Mouse (Mus musculus) heart, postnatal 36 days (tissue): ENCODE measurements around the gene Wdfy4. TPM values are rescaled to one million over a fixed set of nuclear protein-coding genes. Genes with fewer than 3 reads are reported as not detected.

Experiments
- DNase-seq, 2 experiments: peaks; one replicate each; pipeline ENCODE4 v3.0.0; 2021 to 2022
- intact Hi-C: fragments of 180-260 bp; cut with DNase I; formaldehyde crosslinking; loops from one replicate; pipeline ENCODE4 v1.15.1; 2025
- total RNA-seq, 2 experiments: library from RNA; stranded (reverse); gene quantifications; 2 replicates each; pipeline ENCODE4 v1.2.3; 2021

Wdfy4 gene
- total RNA-seq, 2 experiments from 2014 or later = 2.1 to 3.1 TPM

DNA sequence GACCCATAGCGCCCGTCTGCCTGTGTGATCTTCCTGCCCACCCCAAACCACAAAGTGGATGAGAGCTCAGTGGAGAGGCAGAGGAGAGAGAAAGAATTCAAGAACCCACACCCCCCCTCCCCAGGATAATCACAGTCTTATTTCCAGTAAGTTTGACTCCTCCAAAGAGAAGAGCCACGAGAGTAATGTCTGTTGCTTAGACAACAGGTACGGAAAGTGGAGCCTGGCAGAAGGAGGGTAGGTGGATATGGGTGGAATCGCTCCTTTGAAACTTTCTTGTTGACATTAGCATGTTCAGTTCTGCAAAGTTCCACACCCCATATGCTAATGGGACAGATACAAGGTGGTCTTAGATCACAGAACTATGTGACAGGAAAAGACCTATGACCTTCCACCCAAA is 88.8 kb downstream of the Wdfy4 start:
- intact Hi-C loops = no loop called here
- DNase-seq = no peak

DNA sequence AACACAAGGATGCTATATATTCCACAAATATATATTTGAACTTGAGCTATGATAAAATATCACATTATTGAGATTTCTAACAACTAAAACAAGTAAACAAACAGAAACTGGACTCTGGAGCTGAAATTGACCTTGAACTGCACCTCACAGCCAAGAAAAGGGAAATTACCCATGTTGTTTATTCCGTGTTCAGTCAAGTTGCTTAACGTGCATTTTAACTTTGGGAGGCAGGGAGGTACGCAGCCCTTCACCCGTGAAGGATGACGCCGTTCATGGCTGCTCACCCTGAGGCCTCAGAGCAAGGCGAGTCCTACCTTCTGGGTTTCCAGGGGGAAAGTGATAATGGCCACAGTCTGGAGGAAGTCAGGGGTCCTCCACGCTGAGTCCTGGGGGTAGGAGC is 102.0 kb downstream of the Wdfy4 start:
- DNase-seq = no peak
- intact Hi-C loops = no loop called here

DNA sequence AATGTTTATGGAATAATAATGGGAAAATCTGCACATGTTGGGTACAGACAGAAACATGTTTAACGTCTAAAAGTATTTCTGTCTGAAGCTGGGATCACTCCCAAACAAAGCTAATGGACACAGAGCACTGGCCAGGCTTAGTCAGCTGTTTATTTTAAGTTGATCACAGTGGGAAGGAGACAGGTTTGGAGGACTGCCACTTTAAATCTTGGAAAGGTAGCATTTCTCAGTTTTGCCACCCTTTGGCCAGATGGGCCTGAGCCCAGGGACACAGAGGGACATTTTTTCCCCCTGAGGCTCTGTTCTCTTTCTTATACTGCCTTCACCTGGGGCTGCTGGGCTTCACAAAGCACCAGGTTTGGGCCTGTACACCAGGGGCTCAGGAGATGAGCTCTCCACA is 103.0 kb downstream of the Wdfy4 start:
- no peak for DNase-seq

DNA sequence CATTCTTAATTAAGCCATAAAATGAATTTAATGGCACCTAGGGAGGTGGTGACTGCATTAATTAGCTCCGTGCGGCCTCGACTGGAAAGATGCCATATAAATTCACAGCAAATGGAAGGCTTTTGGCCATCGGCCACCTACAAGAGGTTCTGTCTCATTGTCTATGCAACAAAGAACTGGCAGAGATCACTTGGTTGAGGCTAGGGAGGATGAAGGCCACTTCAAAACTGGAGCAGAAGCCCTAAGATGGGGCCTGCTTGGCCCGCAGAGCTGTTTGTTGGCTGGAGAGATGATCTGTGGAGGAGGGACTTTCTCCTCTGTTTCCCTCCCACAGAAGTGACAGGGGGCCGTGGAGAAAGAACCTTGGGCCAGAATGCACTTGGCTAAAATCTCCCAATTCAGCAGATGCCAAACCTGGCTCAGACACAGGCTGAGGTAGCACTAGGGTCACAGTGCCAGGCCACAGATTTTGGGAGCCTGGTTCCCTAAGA is 103.9 kb downstream of the Wdfy4 start:
- DNase-seq = no peak

More for the DNA sequence above, 103.0 kb downstream of the Wdfy4 start:
- intact Hi-C loops = no loop called here

GRCm38 (mm10) chr14:33078596-33078995 is 106.7 kb downstream of the Wdfy4 start:
- intact Hi-C loops = no loop called here
- no peak for DNase-seq

More for the DNA sequence above, 103.9 kb downstream of the Wdfy4 start:
- intact Hi-C loops = no loop called here

DNA sequence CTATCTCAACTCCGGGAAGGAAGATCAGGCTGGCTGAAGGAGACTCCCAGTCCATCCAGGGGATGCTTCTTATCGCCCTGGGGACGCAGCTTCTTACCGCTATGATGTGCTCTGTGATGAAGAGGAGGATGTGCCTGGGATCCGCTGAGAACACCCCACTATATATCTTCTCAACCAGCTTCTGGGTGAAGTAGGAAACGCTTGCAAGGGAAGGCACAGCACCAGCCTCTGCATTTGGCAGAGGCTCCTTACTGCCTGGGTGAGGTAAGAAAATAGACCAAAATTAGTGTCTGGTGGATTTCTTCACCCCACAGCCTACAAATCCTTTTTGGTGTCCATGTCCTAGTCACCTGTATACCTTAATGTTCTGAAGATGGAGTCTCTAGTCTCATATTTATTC is 107.2 kb downstream of the Wdfy4 start:
- intact Hi-C loops = no loop called here
- no peak for DNase-seq

- intact Hi-C loops = no loop called here
- no peak for DNase-seq
These were observed 112.0 kb downstream of the Wdfy4 start for GRCm38 (mm10) chr14:33073355-33073754.

DNA sequence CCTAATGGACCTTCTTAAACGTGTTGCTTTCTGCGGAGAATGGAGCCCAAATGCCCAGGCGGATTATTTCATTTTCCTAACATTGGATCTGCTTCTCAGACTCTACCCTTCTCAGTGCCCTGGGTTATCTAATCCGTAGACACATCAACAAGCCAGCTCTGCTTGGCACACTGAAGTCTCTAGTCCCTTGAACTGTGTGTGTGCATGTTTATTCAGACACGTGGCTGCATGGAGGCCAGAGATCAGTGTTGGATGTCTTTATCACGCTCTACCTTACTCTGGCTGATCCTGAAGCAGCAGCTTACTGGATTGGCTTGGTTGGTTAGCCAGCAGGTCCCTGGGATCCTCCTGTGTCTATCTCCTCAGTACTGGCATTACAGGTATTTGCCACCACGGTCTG is 113.0 kb downstream of the Wdfy4 start:
- intact Hi-C loops = no loop called here
- DNase-seq = no peak

DNA sequence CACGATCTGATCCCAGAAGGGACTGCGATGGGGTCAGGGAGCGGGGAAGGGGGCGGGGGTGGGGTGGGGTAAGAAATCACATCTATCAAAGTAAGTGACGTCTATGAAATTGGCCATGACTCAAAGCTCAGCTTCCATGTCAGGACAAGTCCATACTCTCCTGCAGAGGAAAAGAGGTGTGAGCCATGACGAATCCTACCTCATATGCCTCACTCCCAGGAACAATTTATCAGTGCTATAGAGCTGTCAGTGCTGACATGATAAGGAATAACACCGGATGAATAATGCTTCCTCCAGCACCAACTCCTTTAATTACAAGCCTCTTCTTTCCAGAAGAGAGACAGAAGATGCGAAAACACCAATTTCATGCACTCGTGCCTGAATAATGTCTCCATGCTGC is 117.6 kb downstream of the Wdfy4 start:
- intact Hi-C loops = no loop called here
- no peak for DNase-seq

- intact Hi-C loops = no loop called here
These were observed 122.3 kb downstream of the Wdfy4 start for GRCm38 (mm10) chr14:33062996-33063395.

GRCm38 (mm10) chr14:33058881-33059660 is 126.2 kb downstream of the Wdfy4 start:
- DNase-seq = no peak
- intact Hi-C loops = no loop called here

More at GRCm38 (mm10) chr14:33062996-33063395, 122.3 kb downstream of the Wdfy4 start:
- DNase-seq = no peak

DNA sequence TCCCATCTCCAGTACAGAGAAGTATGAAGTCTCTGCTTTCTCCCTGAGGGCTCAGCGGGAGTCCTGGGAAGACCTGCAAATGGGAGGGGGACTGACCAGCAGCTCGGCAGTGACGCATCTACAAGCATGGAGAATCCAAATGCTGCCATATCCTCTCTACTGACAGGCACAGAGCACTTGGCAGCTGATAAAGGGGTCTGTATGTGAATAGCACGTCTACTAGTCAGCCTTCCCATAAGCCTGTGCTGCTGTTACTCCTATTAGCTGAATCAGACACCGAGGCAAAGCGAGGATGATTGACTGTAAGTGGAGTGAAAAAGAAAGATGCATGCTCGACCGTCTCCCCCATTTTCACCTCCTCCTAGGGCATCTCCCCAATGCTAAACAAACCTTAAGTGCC is 131.9 kb downstream of the Wdfy4 start:
- DNase-seq = no peak
- intact Hi-C loops = no loop called here

DNA sequence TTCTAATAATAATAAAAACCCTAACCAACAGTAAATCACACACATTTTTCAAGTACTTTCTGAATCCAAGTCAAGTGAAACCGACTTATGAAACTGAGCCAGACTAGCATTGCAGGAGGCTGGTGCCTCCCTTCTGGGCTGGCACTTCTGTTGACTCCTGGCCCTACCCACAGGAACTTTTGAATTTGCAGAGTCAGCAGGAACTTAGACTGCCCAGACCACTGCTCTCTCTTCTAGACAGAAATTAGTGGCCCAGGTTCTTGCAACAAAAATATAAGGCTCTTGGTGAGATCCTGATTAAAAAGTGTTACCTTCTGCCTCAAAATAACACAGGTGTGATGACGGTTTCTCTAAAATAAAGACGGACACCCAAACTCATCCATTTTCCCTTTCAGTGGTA is 140.1 kb downstream of the Wdfy4 start:
- no peak for DNase-seq
- intact Hi-C loops = no loop called here

DNA sequence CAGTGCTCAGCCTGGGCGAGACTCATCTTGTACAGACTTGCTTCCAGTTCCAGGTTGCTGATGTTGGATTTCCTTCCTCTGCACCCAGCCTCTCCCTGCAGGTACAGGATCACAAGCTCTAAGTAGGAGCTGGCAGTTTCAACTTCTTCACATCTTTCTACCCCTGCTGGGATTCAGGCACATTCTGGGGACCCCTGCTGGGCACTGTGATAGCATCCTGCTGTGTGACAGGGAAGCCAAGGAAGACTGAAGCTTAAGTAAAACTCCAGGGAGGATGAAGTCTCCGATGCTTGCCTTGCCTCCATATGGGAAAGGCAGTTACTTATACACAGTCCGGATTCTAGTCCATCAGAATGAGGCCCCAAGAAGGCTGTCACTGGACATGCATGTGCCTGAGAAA is 148.5 kb downstream of the Wdfy4 start:
- DNase-seq = no peak
- intact Hi-C loops = no loop called here

GRCm38 (mm10) chr14:33035386-33035785 is 149.9 kb downstream of the Wdfy4 start:
- intact Hi-C loops = no loop called here

DNA sequence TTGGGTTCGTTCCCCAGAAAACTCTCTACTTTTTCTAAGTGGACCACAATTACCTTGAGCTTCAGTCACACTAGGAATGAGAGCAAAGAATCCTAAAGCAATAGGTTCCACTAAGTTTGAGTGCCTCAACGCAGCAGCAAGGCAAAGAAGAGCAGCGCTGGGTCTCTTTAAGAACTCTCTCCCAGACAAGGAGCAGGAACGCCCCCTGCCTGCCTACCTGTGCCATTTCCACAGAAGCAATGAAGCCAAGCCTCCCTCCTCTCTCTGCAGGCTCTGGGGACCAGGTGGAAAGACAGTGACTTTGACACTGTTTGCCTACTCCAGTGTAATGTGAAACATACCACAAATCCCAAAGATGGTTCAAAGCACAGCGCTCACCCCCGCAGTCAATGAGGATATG is 151.9 kb downstream of the Wdfy4 start:
- intact Hi-C loops = loop anchor here (1.0 kb wide), 1 partner anchor 261 kb away; no protein-coding TSS in a partner anchor
- DNase-seq = peak in 1 of 2 experiments; percentile 22

More at GRCm38 (mm10) chr14:33035386-33035785, 149.9 kb downstream of the Wdfy4 start:
- DNase-seq = no peak

DNA sequence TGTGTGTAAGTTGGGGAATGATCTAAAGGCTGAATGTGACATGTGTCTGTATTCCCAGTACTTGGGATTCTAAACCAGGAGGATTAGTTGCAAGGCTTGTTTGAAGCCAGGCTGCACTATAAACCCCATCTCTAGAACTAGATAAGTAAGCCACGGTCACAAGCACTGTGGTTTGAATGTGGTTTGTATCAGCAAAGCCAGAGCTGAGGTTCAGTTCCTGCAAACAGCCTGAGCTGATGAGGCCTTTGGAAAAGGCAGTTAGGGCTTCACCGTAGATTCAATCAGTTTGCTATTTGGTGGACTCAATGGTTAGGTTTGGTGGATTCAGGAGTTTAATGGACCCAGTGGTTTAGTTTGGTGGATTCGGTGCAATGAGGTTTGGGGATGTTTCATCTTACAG is 154.5 kb downstream of the Wdfy4 start:
- intact Hi-C loops = no loop called here
- no peak for DNase-seq

GRCm38 (mm10) chr14:33019606-33020005 is 165.7 kb downstream of the Wdfy4 start:
- DNase-seq = no peak

GRCm38 (mm10) chr14:33019050-33019449 is 166.3 kb downstream of the Wdfy4 start:
- no peak for DNase-seq
- intact Hi-C loops = no loop called here

More at GRCm38 (mm10) chr14:33019606-33020005, 165.7 kb downstream of the Wdfy4 start:
- intact Hi-C loops = no loop called here

GRCm38 (mm10) chr14:33007638-33008037 is 177.7 kb downstream of the Wdfy4 start:
- no peak for DNase-seq
- intact Hi-C loops = no loop called here

GRCm38 (mm10) chr14:33005114-33005513 is 180.2 kb downstream of the Wdfy4 start:
- intact Hi-C loops = no loop called here

More at GRCm38 (mm10) chr14:33005114-33005513, 180.2 kb downstream of the Wdfy4 start:
- no peak for DNase-seq
